Mouse (Mus musculus) heart, adult 9 months (tissue): Measurements from ENCODE around the gene Aldh3b3.
"Not testable (repeated sequence)": the region's sequence is repeated elsewhere in the genome, so short reads cannot be mapped to it uniquely, and the experiment has no call there.

Source experiments
- DNase-seq, 2 experiments: peaks; one replicate each; pipeline ENCODE4 v3.0.0; 2022; ENCODE audit warnings: low spot score in 2 of 2

Aldh3b3 gene

GRCm38 (mm10) chr19:3974608-3975007 is 16.2 kb downstream of the Aldh3b3 start:
- not testable (repeated sequence) for DNase-seq

- no peak for DNase-seq
These were observed 17.4 kb downstream of the Aldh3b3 start for GRCm38 (mm10) chr19:3975866-3976265.

GRCm38 (mm10) chr19:3980309-3980708 is 21.9 kb downstream of the Aldh3b3 start:
- peak; percentile 66 to 85 for DNase-seq

- no peak for DNase-seq
These were observed 22.5 kb downstream of the Aldh3b3 start for GRCm38 (mm10) chr19:3980917-3981316.

GRCm38 (mm10) chr19:3983527-3984200 is 25.2 kb downstream of the Aldh3b3 start:
- DNase-seq, result no peak

- DNase-seq, result peak; percentile 63 to 75
These were observed 26.8 kb downstream of the Aldh3b3 start for GRCm38 (mm10) chr19:3985261-3985681.

GRCm38 (mm10) chr19:3986334-3986733 is 27.9 kb downstream of the Aldh3b3 start, which contains the start of gene Acy3:
TSS of gene Acy3 (plus strand) at chr19:3986570.
- DNase-seq, result peak; percentile 90 to 92

- DNase-seq, result no peak
These were observed 29.6 kb downstream of the Aldh3b3 start for GRCm38 (mm10) chr19:3988066-3988465.

GRCm38 (mm10) chr19:3988750-3989149 is 30.3 kb downstream of the Aldh3b3 start:
- DNase-seq, result no peak

- no peak for DNase-seq
These were observed 32.4 kb downstream of the Aldh3b3 start for GRCm38 (mm10) chr19:3990804-3991203.

GRCm38 (mm10) chr19:3991562-3991961 is 33.1 kb downstream of the Aldh3b3 start:
- DNase-seq, result no peak

- no peak for DNase-seq
These were observed 33.5 kb downstream of the Aldh3b3 start for GRCm38 (mm10) chr19:3991966-3992365.

- DNase-seq, result no peak
These were observed 34.0 kb downstream of the Aldh3b3 start, which contains the start of gene Tbx10 for GRCm38 (mm10) chr19:3992416-3992815. TSS of gene Tbx10 (plus strand) at chr19:3992752.

GRCm38 (mm10) chr19:3994932-3995331 is 36.5 kb downstream of the Aldh3b3 start:
- DNase-seq, result no peak

- no peak for DNase-seq
These were observed 37.1 kb downstream of the Aldh3b3 start for GRCm38 (mm10) chr19:3995505-3995904.

GRCm38 (mm10) chr19:3996106-3996505 is 37.7 kb downstream of the Aldh3b3 start:
- DNase-seq, result no peak

GRCm38 (mm10) chr19:3996747-3997146 is 38.3 kb downstream of the Aldh3b3 start:
- DNase-seq, result no peak

GRCm38 (mm10) chr19:3997231-3997630 is 38.8 kb downstream of the Aldh3b3 start:
- DNase-seq, result no peak

GRCm38 (mm10) chr19:3998335-3998734 is 39.9 kb downstream of the Aldh3b3 start:
- no peak for DNase-seq

- no peak for DNase-seq
These were observed 40.8 kb downstream of the Aldh3b3 start for GRCm38 (mm10) chr19:3999121-3999730.

GRCm38 (mm10) chr19:4000119-4000900 is 41.9 kb downstream of the Aldh3b3 start, which contains the start of the genes Nudt8 and Gm49405:
TSS of gene Nudt8 (plus strand) at chr19:4000580.
TSS of gene Gm49405 (plus strand) at chr19:4000626.
- peak; percentile 97 to 99 for DNase-seq

- DNase-seq, result no peak
These were observed 42.6 kb downstream of the Aldh3b3 start for GRCm38 (mm10) chr19:4000949-4001525.
